Mouse (Mus musculus) liver, embryonic 14.5 days (tissue): ENCODE measurements around the gene Tmem164.

Experiments
- CTCF ChIP-seq: IDR thresholded peaks from 2 replicates; pipeline ENCODE4 v1.5.1; 2016; ENCODE audit warnings: antibody characterized with exemption, low read depth, control low read depth
- EP300 ChIP-seq: IDR thresholded peaks from 2 replicates; pipeline ENCODE4 v1.6.1; 2016; ENCODE audit warnings: antibody characterized with exemption, low read depth

DNA sequence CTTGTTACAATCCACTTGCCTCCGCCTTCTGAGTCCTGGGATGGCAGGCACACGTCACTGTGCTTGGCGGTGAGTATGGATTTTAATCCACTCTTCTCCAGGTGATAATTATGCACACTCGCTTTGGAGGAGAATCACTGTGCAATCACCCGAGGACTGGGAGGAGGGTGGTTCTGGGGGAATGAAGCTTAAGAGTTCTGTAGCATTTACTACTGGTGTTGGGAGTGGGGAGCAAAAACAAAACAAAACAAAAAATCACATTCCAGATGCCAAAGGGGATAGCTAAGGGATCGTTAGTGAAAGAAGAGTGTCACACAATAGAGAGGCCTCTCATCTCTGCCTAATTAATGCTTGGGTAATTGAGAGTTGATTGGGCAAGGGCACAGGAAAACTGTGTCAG is 46.6 kb downstream of the Tmem164 start:
- TF ChIP-seq EP300 (no peak), CTCF (no peak)
